Mouse (Mus musculus) heart, postnatal 14 days (tissue): ENCODE results near the gene Mfsd9. TPM values are rescaled to one million over a fixed set of nuclear protein-coding genes. Genes with fewer than 3 reads are reported as not detected.

ENCODE experiments used
- DNase-seq, 2 experiments: peaks; one replicate each; pipeline ENCODE4 v3.0.0; 2021 to 2022
- intact Hi-C: fragments of 180-260 bp; cut with DNase I; formaldehyde crosslinking; loops from one replicate; pipeline ENCODE4 v1.15.1; 2025
- total RNA-seq, 2 experiments: library from RNA; stranded (reverse); gene quantifications; 2 replicates each; pipeline ENCODE4 v1.2.3; 2021

The Mfsd9 gene
- total RNA-seq, 2 experiments from 2014 or later = 0.48 to 0.63 TPM

GRCm38 (mm10) chr1:40726051-40726450 is 64.4 kb downstream of the Mfsd9 start:
- intact Hi-C loops = no loop called here
- no peak for DNase-seq

Other genes with a start within 250 kb of the Mfsd9 start
- under 1 TPM; 0.05 to 0.14 TPM for gene Slc9a4, start 210.6 kb downstream of the Mfsd9 start, total RNA-seq
- under 1 TPM; 0.51 to 0.60 TPM for gene Slc9a2, start 110.1 kb downstream of the Mfsd9 start, total RNA-seq
- gene Tmem182, start 14.9 kb upstream of the Mfsd9 start, total RNA-seq = 100 to 1,000 TPM; 125 to 135 TPM